Mouse (Mus musculus): ENCODE results near the gene Samd1. TPM values are rescaled to one million over a fixed set of nuclear protein-coding genes. Genes with fewer than 3 reads are reported as not detected.

The Samd1 gene
- total and polyA plus RNA-seq, 3 experiments = 111 to 121 TPM; not detected in 1

DNA sequence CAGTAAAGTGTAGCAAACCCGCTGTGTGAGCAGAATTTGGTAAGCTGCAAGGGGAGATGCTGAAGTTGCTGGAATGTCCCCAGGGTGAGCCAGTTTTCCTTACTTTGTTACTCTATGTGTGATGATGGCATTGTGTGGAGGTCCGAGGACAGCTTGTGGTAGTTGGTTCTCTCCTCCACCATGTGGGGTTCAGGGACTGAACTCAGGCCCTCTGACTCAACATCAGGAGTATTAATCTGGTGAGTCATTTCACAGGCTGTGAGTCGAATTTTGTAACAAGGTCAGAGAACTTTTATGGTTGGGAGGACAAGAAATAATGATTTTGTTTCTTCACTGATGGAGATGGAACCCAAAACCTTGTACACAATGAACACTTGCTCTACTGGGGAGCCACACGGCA, 35.3 kb downstream of the Samd1 start:
- Histone ChIP-seq H3K27me3 (ENCODE audit: control insufficient read depth in 1 of 2, insufficient read depth in 2 of 2, low read length in 2 of 2) (no peaks in the 10 kb centered on the region), H3K9me3 (replicated peaks; ENCODE audit: insufficient read depth, low read length) (no peaks in the 10 kb centered on the region), H3K36me3 (ENCODE audit: control insufficient read depth in 1 of 2, insufficient read depth in 2 of 2, low read length in 2 of 2) (peaks cover 0 to 6% of the 10 kb centered on the region in 2 experiments; a peak in 2 of 4 replicates), H3K4me3 (ENCODE audit: control insufficient read depth in 1 of 2, insufficient read depth in 1 of 2, low read depth in 2 of 2, low read length in 2 of 2) (no peak overlapping the region), H3K79me2 (ENCODE audit: control insufficient read depth, insufficient read depth, low read length, poor library complexity) (no peaks in the 10 kb centered on the region), H3K27ac (ENCODE audit: control insufficient read depth, low read depth, low read length) (no peak overlapping the region), H3K4me1 (ENCODE audit: control insufficient read depth in 1 of 2, insufficient read depth in 2 of 2, low read length in 2 of 2) (no peaks in the 10 kb centered on the region), H3K9ac (ENCODE audit: control insufficient read depth, low read depth, low read length, poor library complexity, severe bottlenecking) (no peak overlapping the region)
- DNase-seq (ENCODE audit: low read depth, low spot score) = no peak
- no peak for TF ChIP-seq EP300 (IDR thresholded peaks at IDR 0.05; ENCODE audit: low read depth in 1 of 2, low read length in 2 of 2)
- TF ChIP-seq GABPA (IDR thresholded peaks at IDR 0.05; ENCODE audit: low read depth, low read length) = no peak
- no peak for TF ChIP-seq BHLHE40 (IDR thresholded peaks at IDR 0.05; ENCODE audit: borderline replicate concordance, low read depth, low read length)
- TF ChIP-seq RCOR1 (IDR thresholded peaks at IDR 0.05; ENCODE audit: low read depth, low read length) = no peak
- no peak for TF ChIP-seq ZKSCAN1 (IDR thresholded peaks at IDR 0.05; ENCODE audit: low read depth, low read length)

- no peaks in the 10 kb centered on the region for H3K9me3 ChIP-seq (replicated peaks; ENCODE audit: insufficient read depth, low read length)
- no peak overlapping the region for H3K4me3 ChIP-seq (ENCODE audit: control insufficient read depth in 1 of 2, insufficient read depth in 1 of 2, low read depth in 2 of 2, low read length in 2 of 2)
- H3K9ac ChIP-seq (ENCODE audit: control insufficient read depth, low read depth, low read length, poor library complexity, severe bottlenecking) = no peak overlapping the region
- H3K27ac ChIP-seq (ENCODE audit: control insufficient read depth, low read depth, low read length) = no peak overlapping the region
- no peak for DNase-seq (ENCODE audit: low read depth, low spot score)
- peaks cover 0 to 12% of the 10 kb centered on the region in 2 experiments; a peak in 2 of 4 replicates for H3K4me1 ChIP-seq (ENCODE audit: control insufficient read depth in 1 of 2, insufficient read depth in 2 of 2, low read length in 2 of 2)
- peaks cover 4 to 10% of the 10 kb centered on the region in 2 experiments; a peak in 3 of 4 replicates for H3K36me3 ChIP-seq (ENCODE audit: control insufficient read depth in 1 of 2, insufficient read depth in 2 of 2, low read length in 2 of 2)
- H3K79me2 ChIP-seq (ENCODE audit: control insufficient read depth, insufficient read depth, low read length, poor library complexity) = peaks cover 16% of the 10 kb centered on the region
- TF ChIP-seq RCOR1 (IDR thresholded peaks at IDR 0.05; ENCODE audit: low read depth, low read length) (no peak), ZNF384 (IDR thresholded peaks at IDR 0.05; ENCODE audit: low read depth, low read length) (no peak)
- H3K27me3 ChIP-seq (ENCODE audit: control insufficient read depth in 1 of 2, insufficient read depth in 2 of 2, low read length in 2 of 2) = no peaks in the 10 kb centered on the region
Measured at GRCm38 (mm10) chr8:84038015-84038414, 40.5 kb downstream of the Samd1 start.

GRCm38 (mm10) chr8:84039050-84039449, 41.6 kb downstream of the Samd1 start:
- Histone ChIP-seq H3K27me3 (ENCODE audit: control insufficient read depth in 1 of 2, insufficient read depth in 2 of 2, low read length in 2 of 2) (no peaks in the 10 kb centered on the region), H3K4me3 (ENCODE audit: control insufficient read depth in 1 of 2, insufficient read depth in 1 of 2, low read depth in 2 of 2, low read length in 2 of 2) (no peak overlapping the region), H3K79me2 (ENCODE audit: control insufficient read depth, insufficient read depth, low read length, poor library complexity) (peaks cover 16% of the 10 kb centered on the region), H3K27ac (ENCODE audit: control insufficient read depth, low read depth, low read length) (no peak overlapping the region), H3K36me3 (ENCODE audit: control insufficient read depth in 1 of 2, insufficient read depth in 2 of 2, low read length in 2 of 2) (peaks cover 4 to 7% of the 10 kb centered on the region in 2 experiments; a peak in 3 of 4 replicates), H3K9me3 (replicated peaks; ENCODE audit: insufficient read depth, low read length) (no peaks in the 10 kb centered on the region), H3K9ac (ENCODE audit: control insufficient read depth, low read depth, low read length, poor library complexity, severe bottlenecking) (no peak overlapping the region), H3K4me1 (ENCODE audit: control insufficient read depth in 1 of 2, insufficient read depth in 2 of 2, low read length in 2 of 2) (peaks cover 0 to 19% of the 10 kb centered on the region in 2 experiments; a peak in 3 of 4 replicates)
- DNase-seq (ENCODE audit: low read depth, low spot score) = peak; percentile 81
- TF ChIP-seq ZKSCAN1 (IDR thresholded peaks at IDR 0.05; ENCODE audit: low read depth, low read length) = no peak
- no peak for TF ChIP-seq CHD1 (IDR thresholded peaks at IDR 0.05; ENCODE audit: low read depth, low read length)
- no peak for TF ChIP-seq USF2 (IDR thresholded peaks at IDR 0.05; ENCODE audit: borderline replicate concordance in 1 of 2, insufficient read depth in 1 of 2, low read depth in 1 of 2, low read length in 2 of 2)
- peak; percentile 72 to 79 (median 75) for TF ChIP-seq CTCF (IDR thresholded peaks at IDR 0.05 in 2 of 3, conservative IDR thresholded peaks at IDR 0.05 in 1 of 3; ENCODE audit: control insufficient read depth in 1 of 3, insufficient read depth in 1 of 3, low read depth in 2 of 3, low read length in 3 of 3, poor library complexity in 1 of 3, severe bottlenecking in 1 of 3)
- TF ChIP-seq ELF1 (IDR thresholded peaks at IDR 0.05; ENCODE audit: low read depth, low read length) = no peak
- TF ChIP-seq GABPA (IDR thresholded peaks at IDR 0.05; ENCODE audit: low read depth, low read length) = no peak
- TF ChIP-seq CHD2 (IDR thresholded peaks at IDR 0.05; ENCODE audit: low read length) = no peak
- no peak for TF ChIP-seq POLR2AphosphoS2 (IDR thresholded peaks at IDR 0.05; ENCODE audit: low read length)
- TF ChIP-seq SIN3A (IDR thresholded peaks at IDR 0.05; ENCODE audit: low read length) = peak; percentile 47; the same call in 1 of the 2 replicates
- TF ChIP-seq E2F4 (IDR thresholded peaks at IDR 0.05; ENCODE audit: borderline replicate concordance, low read depth, low read length) = no peak
- TF ChIP-seq SMC3 (IDR thresholded peaks at IDR 0.05; ENCODE audit: low read depth, low read length) = peak; percentile 77
- TF ChIP-seq HCFC1 (IDR thresholded peaks at IDR 0.05; ENCODE audit: low read depth, low read length) = no peak
- TF ChIP-seq RAD21 (IDR thresholded peaks at IDR 0.05; ENCODE audit: low read depth, low read length) = peak; percentile 75
- no peak for TF ChIP-seq MYB (IDR thresholded peaks at IDR 0.05; ENCODE audit: low read depth, low read length)
- TF ChIP-seq MAFK (IDR thresholded peaks at IDR 0.05; ENCODE audit: borderline replicate concordance, low read depth, low read length) = no peak
- 0 out of 2 replicates have a peak, but pooled peaks have one; percentile 22 for TF ChIP-seq MXI1 (IDR thresholded peaks at IDR 0.05; ENCODE audit: low read depth, low read length)
- no peak for TF ChIP-seq MYC (IDR thresholded peaks at IDR 0.05; ENCODE audit: low read depth, low read length)
- peak; percentile 45 for TF ChIP-seq ZC3H11A (IDR thresholded peaks at IDR 0.05; ENCODE audit: low read depth, low read length)
- TF ChIP-seq MAZ (IDR thresholded peaks at IDR 0.05; ENCODE audit: low read depth, low read length) = no peak
- TF ChIP-seq MEF2A (IDR thresholded peaks at IDR 0.05; ENCODE audit: extremely low read depth, insufficient replicate concordance, low read depth, low read length, poor library complexity, severe bottlenecking) = no peak
- no peak for TF ChIP-seq USF1 (IDR thresholded peaks at IDR 0.05; ENCODE audit: low read depth, low read length)

Measured in MEL (cell line).